Mouse (Mus musculus): ENCODE data around the gene Asb11.

Asb11 gene

GRCm38 (mm10) chrX:164436709-164437108 is at the start of gene Asb11:
Gene Asb11, plus strand, starts transcription at chrX:164436994.
- 43% methylated on average over 8 of the region's 8 CpGs for WGBS

DNA sequence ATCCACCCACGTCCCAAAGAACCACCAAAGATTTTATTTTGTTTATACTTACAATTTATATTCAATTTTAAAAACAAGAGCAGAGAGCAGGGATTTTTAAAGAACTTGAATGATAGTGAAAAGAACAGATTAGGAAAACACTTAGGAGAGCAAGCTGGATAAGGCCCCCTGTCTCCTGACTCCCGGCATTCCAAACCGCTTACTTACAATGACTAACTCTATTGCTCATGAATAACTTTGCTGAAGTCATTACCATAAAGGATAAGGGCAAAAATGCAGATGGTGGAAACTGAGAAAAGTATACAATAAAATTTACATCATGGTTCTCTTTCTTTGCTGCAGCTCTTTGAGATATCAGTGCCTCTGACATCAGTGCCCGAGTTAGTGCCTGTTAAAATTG is 42.7 kb upstream of the Asb11 start:
- WGBS = 71% methylated on average over 4 of the region's 4 CpGs

DNA sequence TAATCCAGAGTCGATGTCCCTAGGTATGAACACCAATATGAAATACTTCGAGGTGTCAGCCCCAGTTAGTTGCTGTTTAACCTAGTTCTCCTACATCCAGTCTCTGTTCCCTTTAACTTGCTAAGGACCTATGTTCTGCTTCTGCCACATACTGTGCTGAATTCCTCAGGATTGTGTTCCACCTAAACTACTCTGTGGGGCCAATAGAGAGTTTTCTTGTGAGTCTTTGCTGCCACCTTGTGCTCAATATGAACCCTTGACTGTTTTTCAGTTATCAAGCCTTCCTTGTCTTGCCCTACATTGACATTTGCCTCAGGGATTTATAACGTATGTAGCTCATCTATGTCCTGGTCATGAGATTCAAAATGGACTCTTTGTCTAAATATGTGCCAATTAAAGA is 38.3 kb upstream of the Asb11 start:
- WGBS = 58% methylated on average over 3 of the region's 3 CpGs

DNA sequence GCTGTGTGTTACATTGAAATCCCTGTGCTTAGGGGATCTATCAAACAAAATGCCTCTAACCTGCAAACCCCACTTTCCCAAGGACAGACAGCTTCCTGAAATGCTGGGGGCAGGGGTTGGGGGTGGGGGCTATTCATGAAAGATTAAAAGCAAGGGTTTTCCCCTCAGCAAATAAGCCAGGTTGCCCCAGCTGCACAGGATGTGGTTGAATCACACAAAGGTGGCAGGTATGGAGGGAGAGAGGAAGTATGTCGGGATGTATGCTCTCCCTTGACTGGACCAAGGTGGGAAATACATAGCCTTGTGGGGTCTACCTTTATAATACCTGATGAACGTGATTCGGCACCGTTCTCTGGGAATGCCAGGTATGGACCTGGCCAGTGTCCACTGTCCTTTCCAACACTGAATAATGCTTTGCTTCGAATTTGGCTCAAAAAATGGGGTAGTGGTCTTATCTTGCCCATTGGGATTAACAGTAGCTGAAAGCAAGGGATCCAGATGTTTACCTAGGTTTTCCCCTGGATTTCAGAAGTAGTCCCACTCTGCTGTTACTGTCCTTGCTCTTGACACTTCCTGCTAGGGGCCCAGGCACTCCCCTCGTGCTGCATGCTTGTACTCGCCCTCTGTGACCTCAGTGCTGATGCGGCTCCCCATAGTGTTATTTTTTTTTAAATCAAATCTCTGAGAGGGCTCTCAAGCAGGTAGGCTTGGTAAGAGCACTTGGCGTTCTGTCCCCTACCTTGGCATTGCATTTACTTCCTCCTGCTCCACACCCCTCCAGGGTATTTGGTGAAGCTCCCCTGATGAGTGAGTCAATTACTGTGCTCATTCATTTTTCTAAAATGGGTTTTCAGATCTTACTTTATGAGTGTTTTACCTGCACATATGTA is 30.4 kb upstream of the Asb11 start:
- WGBS = 84% methylated on average over 9 of the region's 9 CpGs

DNA sequence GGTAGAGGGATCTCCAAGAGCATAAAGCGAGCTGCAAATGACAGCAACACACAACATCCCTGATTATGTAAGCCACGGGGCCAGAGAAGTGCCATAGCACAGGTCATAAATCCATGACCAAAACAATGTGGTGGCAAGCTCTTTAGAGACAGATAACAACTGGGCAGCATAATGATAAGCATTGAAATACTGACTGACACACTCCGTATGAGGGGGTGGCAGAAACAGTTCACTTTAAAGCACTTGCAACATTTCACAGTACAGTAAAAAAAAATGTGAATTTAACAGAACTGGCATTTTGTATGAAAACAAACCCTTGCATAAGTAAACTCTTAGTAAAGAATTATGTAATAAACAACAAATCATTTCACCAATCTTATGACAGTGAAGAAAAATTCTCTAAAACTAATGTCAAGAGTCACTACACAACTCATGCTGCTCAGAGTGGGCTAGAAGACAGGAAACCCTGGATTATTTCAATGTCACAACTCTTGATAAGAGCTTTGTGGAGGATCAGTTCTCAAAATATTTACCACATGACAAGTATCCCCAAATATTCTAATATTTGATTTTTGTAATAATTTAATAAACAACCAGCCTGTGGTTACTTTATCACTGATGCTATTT is 28.4 kb upstream of the Asb11 start:
- WGBS = 80% methylated on average over 3 of the region's 3 CpGs

DNA sequence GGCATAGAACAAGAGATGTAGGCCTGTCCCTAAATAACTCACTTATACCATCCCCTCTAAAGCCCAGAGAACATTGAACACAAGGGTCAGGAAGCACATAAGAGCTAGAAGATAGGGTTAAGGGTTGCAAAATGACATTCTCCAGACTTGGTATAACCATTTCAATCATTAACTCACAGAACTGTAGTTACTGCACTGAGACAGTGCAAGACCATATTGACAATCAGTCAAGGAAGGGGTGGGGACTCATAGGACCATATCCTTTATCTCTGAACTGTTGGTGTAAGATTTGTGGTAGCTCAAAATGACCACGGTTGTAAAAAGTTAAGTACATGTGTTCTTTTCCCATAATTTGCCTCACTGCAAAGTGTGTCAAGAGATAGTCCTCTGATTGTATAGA is 26.2 kb upstream of the Asb11 start:
- WGBS = 85% methylated on average over 1 of the region's 1 CpGs

DNA sequence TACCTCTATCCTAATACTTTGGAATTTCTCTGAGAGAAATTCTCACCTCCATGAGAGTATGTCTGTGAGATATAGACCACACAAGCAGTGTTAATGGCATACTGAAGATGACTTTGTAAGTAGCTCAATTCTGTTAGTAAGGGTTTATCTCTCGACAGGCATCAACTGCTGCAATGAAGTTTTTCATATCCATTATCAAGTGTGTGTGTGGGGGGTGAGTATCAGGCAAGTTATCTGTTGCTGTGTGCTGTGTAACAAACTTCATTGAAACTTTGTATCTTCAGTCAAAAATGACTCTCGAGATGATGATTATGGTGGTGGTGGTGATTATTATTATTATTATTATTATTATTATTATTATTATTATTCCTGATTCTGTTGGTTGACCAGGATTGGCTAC is 20.0 kb upstream of the Asb11 start:
- WGBS = 87% methylated on average over 2 of the region's 2 CpGs

- WGBS = 3% methylated on average over 40 of the region's 40 CpGs
These were observed 17.3 kb upstream of the Asb11 start, which contains the start of gene Piga for GRCm38 (mm10) chrX:164419471-164419939. Gene Piga, plus strand, starts transcription at chrX:164419787.

DNA sequence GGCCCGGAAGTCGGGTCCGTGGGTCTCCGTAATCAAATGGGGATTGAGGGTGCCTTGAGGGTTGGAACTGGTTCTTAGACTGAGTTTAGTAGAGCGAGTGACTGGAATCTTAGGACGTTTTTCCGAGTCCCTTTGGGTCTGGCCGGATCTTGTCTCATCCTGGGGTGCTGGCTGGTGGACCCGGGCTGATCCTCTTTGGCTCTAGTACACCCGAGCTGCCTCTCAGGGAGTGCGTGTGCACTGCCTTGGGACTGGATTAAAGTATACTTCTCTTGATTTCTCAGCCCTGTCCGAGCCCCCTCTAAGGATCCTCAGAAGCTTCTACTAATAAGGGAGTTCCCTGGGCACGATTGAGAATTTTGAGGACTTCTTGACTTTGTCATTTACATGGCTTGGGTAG is 16.8 kb upstream of the Asb11 start:
- 11% methylated on average over 13 of the region's 13 CpGs for WGBS

GRCm38 (mm10) chrX:164420518-164420917 is 16.3 kb upstream of the Asb11 start:
- WGBS = 19% methylated on average over 3 of the region's 3 CpGs

DNA sequence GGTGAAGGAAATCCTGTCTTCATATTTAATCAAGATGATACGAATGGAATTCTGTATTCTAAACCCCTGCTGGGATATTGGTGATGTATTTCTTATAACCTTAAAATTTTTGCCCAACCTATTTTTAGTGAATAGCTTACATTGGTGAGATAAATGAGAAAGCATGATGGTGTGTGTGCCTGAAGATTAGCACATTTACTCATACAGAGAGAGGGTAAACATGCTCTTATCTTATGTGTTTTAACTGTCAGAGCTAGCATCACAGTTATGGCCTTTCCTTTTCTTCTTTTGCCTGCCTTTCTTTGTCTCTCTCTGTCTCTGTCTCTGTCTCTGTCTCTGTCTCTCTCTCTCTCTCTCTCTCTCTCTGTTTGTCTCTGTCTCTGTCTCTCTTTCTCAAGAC is 12.0 kb upstream of the Asb11 start:
- 88% methylated on average over 1 of the region's 1 CpGs for WGBS

DNA sequence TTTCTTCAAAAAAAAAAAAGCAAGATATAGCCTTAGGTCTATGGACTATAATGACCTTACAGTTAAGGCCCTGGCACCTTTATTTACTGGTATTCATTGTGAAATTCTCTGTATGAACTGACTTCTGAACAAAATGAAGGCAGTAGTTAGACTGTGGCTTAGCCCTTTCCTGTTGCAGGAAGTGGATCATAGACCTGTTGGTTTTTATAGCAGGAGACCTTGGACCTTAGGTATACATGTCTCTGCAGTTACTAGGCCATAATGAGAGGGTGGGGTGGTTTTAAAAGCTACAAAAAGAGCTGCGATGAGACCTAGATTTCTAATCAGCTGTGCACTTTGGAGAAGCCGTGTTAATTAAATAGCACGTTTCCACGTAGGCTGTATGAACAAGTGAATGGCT is 9.5 kb upstream of the Asb11 start:
- 88% methylated on average over 4 of the region's 4 CpGs for whole genome bisulfite sequencing

DNA sequence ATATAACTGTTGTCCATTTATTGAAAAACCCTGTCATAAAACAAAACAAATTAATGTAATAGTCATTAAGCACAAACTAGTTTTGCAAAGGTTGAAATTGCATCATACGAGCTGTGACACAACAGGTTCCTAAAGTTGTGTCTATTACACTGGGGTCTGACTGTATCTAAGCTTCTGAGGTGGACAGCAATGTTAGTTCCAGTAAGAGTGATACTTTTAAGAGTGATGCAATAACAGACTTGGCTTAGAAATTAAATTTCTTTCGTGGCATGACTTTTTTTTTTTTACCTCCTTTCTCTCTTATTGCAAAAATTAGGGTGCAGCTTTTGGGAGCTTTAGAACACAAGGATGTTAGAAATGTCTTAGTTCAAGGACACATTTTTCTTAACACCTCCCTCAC is 8.6 kb upstream of the Asb11 start:
- 79% methylated on average over 2 of the region's 2 CpGs for WGBS

DNA sequence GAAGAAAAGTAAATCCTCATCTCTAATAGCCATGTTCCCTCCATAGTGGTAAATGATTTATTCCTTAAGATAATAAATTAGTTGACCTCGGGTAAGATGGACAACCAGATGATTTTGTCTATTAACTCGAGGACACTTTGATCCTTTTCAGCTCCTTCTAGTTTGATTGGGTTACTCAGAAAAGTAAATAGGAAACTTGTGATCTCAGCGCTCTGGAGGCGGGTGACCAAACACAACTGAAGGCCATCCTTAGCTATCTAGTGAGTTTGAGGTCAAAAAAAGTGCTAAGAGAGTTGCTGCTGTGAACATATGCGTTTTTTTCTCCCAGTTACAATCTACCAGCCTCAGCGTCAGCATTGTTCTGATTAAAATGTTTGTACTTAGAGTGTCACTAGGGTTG is 6.2 kb upstream of the Asb11 start:
- 89% methylated on average over 6 of the region's 6 CpGs for WGBS

DNA sequence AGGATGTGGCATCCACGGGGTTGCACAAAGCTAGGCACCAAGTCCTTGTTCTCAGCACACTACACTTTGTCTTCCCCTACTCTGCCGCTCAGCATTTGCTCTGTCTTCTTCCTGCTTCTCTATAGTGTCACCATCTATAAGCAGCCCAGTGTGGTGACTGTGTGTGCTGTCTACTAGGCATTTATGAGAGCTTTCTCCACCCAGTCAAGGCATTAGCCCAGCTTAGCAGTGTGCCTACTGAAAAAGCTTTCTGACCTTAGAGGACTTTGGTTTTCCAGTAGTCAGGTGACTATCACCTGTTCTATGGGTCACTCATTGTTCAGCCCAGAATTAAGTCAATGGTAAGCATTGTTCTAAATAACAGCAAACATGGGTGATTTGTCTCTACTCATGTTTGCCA is 5.7 kb upstream of the Asb11 start:
- WGBS = 81% methylated on average over 2 of the region's 2 CpGs

- WGBS = 89% methylated on average over 6 of the region's 6 CpGs
These were observed 5.3 kb upstream of the Asb11 start for GRCm38 (mm10) chrX:164431541-164431940.

DNA sequence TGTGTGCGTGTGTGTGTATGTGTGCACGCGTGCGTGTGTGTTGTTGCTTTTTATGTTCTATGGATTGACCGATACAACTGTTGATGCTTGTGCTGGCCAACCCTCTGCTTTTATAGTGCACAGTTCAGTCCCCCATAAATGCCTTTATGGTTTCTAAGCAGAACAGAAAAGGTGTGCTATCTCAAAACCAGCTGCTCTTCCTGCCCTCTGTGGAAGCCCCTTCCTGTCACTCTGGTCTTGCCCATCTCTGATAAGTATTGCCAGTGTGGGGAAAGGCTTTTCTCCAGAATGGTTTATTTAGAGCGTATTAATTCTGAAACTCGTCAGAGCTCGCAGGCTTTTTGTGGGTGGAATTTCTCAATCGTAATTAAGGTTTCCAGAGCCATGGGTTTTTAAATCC is 4.1 kb upstream of the Asb11 start:
- WGBS = 72% methylated on average over 9 of the region's 9 CpGs

DNA sequence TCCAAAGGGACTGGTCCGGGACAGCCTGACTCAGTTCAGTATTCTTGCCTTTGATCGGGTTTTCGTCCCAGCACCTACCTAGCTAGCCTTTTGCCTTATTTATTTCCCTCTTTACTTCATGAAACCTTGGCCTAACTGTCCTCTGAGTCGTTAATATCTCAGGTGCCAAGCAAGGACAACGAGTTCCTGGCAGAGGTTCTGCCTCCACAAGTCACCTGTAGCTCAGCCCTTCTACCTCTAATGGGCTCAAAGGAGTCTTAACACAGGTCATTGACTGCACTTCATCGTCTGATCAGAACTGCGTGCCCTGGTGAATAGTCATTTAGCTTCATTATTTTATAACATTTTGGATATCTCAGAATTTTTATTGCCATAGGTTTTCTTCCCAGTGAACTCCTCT is 2.7 kb downstream of the Asb11 start:
- WGBS = 85% methylated on average over 7 of the region's 7 CpGs

GRCm38 (mm10) chrX:164440140-164440539 is 3.3 kb downstream of the Asb11 start:
- WGBS = 38% methylated on average over 2 of the region's 2 CpGs

DNA sequence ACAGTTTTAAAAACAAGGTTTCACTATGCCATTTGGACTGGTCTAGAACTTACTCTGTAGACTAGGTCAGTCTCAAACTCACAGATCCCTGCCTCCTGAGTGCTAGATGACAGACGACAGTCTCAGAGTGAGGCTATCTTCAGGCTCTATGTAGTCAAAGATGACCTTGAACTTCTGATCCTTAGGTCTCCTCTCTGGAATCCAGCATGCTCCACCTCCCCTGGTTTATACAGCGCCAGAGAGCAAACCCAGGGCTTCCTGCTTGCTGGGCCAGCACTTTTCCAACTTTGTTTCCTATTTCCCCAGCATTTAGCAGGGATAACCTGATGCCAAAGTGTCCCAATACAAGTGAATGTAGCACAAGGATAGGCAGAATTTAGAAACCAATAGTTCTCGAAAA is 3.9 kb downstream of the Asb11 start:
- WGBS = 75% methylated on average over 3 of the region's 3 CpGs

GRCm38 (mm10) chrX:164441306-164441705 is 4.5 kb downstream of the Asb11 start:
- 92% methylated on average over 3 of the region's 3 CpGs for WGBS

DNA sequence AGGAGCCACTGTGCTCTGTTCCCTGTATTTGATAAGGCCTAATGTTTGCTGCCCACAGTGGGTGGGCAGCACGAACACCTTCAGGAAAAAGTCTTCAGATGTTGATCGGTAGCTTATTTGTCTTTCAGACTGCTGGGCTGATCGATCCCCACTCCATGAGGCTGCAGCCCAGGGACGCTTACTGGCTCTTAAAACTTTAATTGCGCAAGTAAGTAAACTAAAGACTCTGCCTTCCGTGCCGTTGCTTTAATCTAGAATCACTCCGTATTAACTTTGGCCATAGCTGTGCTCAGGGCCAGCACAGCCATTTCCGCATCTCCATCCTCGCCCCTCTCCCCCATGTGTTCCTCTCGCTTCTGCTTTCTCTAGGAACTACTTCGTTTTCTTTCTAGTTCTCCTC is 8.8 kb downstream of the Asb11 start:
- WGBS = 90% methylated on average over 12 of the region's 12 CpGs

DNA sequence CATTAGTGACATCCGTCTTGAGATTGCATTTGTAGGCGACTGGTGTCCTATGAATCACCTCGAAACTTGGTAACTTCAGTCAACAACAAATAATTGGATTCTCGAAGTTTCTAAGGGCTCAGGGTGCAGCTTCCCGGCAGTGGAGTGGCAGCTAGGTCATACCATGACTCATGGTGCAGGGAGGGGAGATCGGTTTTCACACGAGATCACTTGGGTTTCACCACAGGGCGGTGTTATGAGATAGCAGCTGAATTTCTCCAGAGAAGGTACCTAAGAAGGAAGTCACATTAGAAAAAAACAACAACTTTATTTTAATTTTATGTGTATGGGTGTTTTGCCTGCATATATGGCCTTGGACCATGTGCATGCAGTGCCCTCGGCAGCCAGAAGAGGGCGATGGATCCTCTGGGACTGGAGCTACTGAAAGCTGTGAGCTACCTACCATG is 9.3 kb downstream of the Asb11 start:
- WGBS = 86% methylated on average over 10 of the region's 10 CpGs

All from cerebral cortex, adult 2 months (tissue).